Mouse (Mus musculus) forebrain, postnatal 0 days (tissue): Measurements from ENCODE around the gene Capza1. TPM values are rescaled to one million over a fixed set of nuclear protein-coding genes. Genes with fewer than 3 reads are reported as not detected.

ENCODE experiments used
- ATAC-seq: fragments of 200-750 bp; cut with Nextera tagmentation; 2 replicates; pipeline ENCODE4 v1.8.0; 2017; ENCODE audit warnings: mild to moderate bottlenecking, moderate library complexity
- DNase-seq: peaks from one replicate; pipeline ENCODE4 v3.0.0-alpha.2; 2015
- H3K27ac ChIP-seq: fragments of 300-500 bp; sonication (generic); 2 replicates; pipeline ENCODE4 v1.5.1; 2014; ENCODE audit warnings: low read depth, mild to moderate bottlenecking, antibody characterized with exemption, low read length, moderate library complexity, mixed read lengths
- H3K27me3 ChIP-seq: fragments of 300-500 bp; sonication (generic); 2 replicates; pipeline ENCODE4 v1.6.1; 2014; ENCODE audit warnings: mild to moderate bottlenecking, low read length, mixed read lengths; ENCODE audit not compliant: insufficient read depth
- H3K36me3 ChIP-seq: fragments of 300-500 bp; sonication (generic); 2 replicates; pipeline ENCODE4 v1.6.1; 2014; ENCODE audit warnings: mild to moderate bottlenecking, moderate library complexity; ENCODE audit not compliant: insufficient read depth
- H3K4me1 ChIP-seq: fragments of 300-500 bp; sonication (generic); 2 replicates; pipeline ENCODE4 v1.6.1; 2014; ENCODE audit warnings: antibody characterized with exemption; ENCODE audit not compliant: insufficient read depth
- H3K4me2 ChIP-seq: fragments of 300-500 bp; sonication (generic); 2 replicates; pipeline ENCODE4 v1.6.1; 2014; ENCODE audit warnings: low read depth, mild to moderate bottlenecking, moderate library complexity
- H3K4me3 ChIP-seq: fragments of 300-500 bp; sonication (generic); 2 replicates; pipeline ENCODE4 v1.5.1; 2014; ENCODE audit warnings: low read depth, low read length, mixed read lengths
- H3K9ac ChIP-seq: fragments of 300-500 bp; sonication (generic); 2 replicates; pipeline ENCODE4 v1.6.1; 2014; ENCODE audit warnings: mild to moderate bottlenecking
- H3K9me3 ChIP-seq: fragments of 300-500 bp; sonication (generic); 2 replicates; pipeline ENCODE4 v1.6.1; 2016; ENCODE audit warnings: low read length
- CTCF ChIP-seq: sonication (generic); IDR thresholded peaks from 2 replicates; pipeline ENCODE4 v1.5.1; 2016; ENCODE audit warnings: antibody characterized with exemption, control low read depth, low read depth
- WGBS: fragments of 180-500 bp; shearing (Covaris S2); extraction: QIAGEN DNeasy Blood & Tissue Kit; methylation state at CpG from one replicate; pipeline ENCODE4 v1.1.7; 2014; 5-methylcytosine and 5-hydroxymethylcytosine counted together
- polyA plus RNA-seq: library from polyadenylated mRNA; unstranded; fragments of >200 nt; fragmentation: Nextera tagmentation; extraction: Ambion mirVana; gene quantifications from 2 replicates; pipeline ENCODE4 v1.2.1, GENCODE M21; 2015
- total RNA-seq: library from RNA; depleted of rRNA; stranded (reverse); fragments of >200 nt; gene quantifications from 2 replicates; pipeline ENCODE4 v1.2.3, GENCODE M21; 2014; rRNA removed

The Capza1 gene
- total and polyA plus RNA-seq, 2 experiments from 2014 or later = 92.4 to 119 TPM

GRCm38 (mm10) chr3:104782061-104782681 is 82.1 kb downstream of the Capza1 start:
- H3K9me3 ChIP-seq = no peaks in the 10 kb centered on the region
- 0 out of 2 replicates have a peak, but pooled peaks cover 10% of the 10 kb centered on the region for H3K4me1 ChIP-seq
- H3K36me3 ChIP-seq = no peaks in the 10 kb centered on the region
- H3K9ac ChIP-seq = no peak overlapping the region
- TF ChIP-seq CTCF = no peak
- H3K4me3 ChIP-seq = peak overlapping the region; percentile 41
- peaks cover 44% of the 10 kb centered on the region for H3K27me3 ChIP-seq
- H3K27ac ChIP-seq = no peak overlapping the region
- no peak for DNase-seq
- WGBS = 22% methylated on average over 12 of the region's 12 CpGs
- no peak for ATAC-seq
- peak overlapping the region; percentile 91 for H3K4me2 ChIP-seq

GRCm38 (mm10) chr3:104781471-104781903 is 82.8 kb downstream of the Capza1 start, which contains the start of gene Fam19a3:
Gene Fam19a3 (minus strand): TSS chr3:104781840.
- H3K4me2 ChIP-seq = peak within 1 kb of the TSS; percentile 91
- H3K27me3 ChIP-seq = peaks cover 51% of the 10 kb centered on the region
- ATAC-seq = peak; percentile 18; the same call in 1 of the 2 replicates
- no peaks in the 10 kb centered on the region for H3K9me3 ChIP-seq
- DNase-seq = no peak
- TF ChIP-seq CTCF = no peak
- WGBS = under 1% methylated on average over 26 of the region's 26 CpGs
- H3K36me3 ChIP-seq = no peaks in the 10 kb centered on the region
- H3K27ac ChIP-seq = no peak within 1 kb of the TSS
- H3K9ac ChIP-seq = peak within 1 kb of the TSS; percentile 51
- H3K4me3 ChIP-seq = peak within 1 kb of the TSS; percentile 41
- H3K4me1 ChIP-seq = 0 out of 2 replicates have a peak, but pooled peaks cover 10% of the 10 kb centered on the region

DNA sequence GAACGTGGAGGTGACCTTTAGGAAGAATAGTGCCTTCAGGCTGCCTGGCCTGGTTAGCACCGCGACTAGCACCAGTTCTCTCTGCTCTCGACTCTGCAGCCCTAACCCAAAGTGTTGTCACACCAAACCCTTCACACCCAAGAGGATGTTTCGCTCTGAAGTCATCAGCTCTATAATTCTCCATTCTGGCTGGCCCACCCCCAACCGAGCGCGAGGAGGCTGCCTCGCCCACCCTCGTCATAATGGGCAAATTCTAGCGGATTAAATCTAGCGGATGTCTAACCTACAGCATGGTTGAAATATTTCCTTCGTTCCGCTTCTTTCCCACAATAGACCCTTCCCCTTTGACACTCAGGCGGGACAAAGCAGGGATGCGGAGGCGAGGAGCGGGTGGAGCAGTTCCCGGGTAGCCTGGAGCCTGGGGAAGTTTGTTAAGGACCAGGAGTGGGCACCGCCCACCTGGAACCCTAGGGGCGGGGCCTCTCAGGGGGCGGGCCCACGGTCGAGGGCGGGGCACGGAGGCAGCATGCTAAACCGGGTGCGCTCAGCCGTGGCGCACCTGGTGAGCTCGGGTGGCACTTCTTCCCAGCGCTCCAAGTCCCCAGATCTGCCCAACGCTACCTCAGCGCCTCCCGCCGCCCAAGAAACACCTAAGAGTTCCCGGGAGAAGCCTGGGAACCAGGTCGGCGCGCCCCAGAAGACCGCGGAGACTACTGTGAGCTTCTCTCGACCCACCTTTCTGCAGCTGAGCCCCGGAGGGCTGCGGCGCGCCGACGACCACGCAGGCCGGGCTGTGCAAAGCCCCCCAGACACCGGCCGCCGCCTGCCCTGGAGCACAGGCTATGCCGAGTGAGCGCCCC is 83.5 kb downstream of the Capza1 start, which contains the start of gene Ppm1j:
TSS of gene Ppm1j (plus strand) at position 496 of the 860 bp plus-strand sequence.
- Histone ChIP-seq H3K27ac (no peak within 1 kb of the TSS), H3K9ac (peak within 1 kb of the TSS; percentile 51), H3K4me3 (peak within 1 kb of the TSS; percentile 41), H3K9me3 (no peaks in the 10 kb centered on the region), H3K36me3 (no peaks in the 10 kb centered on the region), H3K4me1 (0 out of 2 replicates have a peak, but pooled peaks cover 10% of the 10 kb centered on the region), H3K27me3 (peaks cover 55% of the 10 kb centered on the region), H3K4me2 (peak within 1 kb of the TSS; percentile 91)
- DNase-seq = peak; percentile 30
- TF ChIP-seq CTCF = no peak
- ATAC-seq = peak; percentile 44; the same call in 1 of the 2 replicates
- under 1% methylated on average over 51 of the region's 56 CpGs for WGBS

DNA sequence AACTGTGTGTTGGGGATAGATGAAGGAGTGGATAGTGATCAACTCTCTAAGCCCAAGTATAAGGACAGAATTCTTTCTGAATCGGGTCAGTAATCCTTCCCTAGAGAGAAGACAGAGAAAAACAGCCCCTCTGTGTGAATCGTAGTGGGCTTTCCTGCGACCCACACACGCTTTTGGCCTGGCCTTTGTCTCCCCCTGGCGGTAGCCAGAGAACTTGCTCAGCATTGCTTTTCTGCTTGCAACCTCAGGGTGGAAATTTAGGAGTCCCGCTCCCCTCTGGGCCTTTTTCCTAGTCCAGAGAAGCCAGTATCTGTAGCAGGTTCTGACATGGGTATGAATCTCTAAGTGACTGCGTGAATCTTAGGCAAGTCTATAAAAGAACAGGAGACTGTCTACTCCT is 84.4 kb downstream of the Capza1 start:
- WGBS = under 1% methylated on average over 7 of the region's 7 CpGs

GRCm38 (mm10) chr3:104777342-104777741 is 87.0 kb downstream of the Capza1 start:
- peak; percentile 38 for ATAC-seq
- no peak overlapping the region for H3K9ac ChIP-seq

More for the DNA sequence above, 84.4 kb downstream of the Capza1 start:
- H3K4me1 ChIP-seq = 0 out of 2 replicates have a peak, but pooled peaks cover 10% of the 10 kb centered on the region
- no peak overlapping the region for H3K4me2 ChIP-seq
- peak overlapping the region; percentile 41; the same call in 1 of the 2 replicates for H3K4me3 ChIP-seq
- peaks cover 55% of the 10 kb centered on the region for H3K27me3 ChIP-seq
- H3K36me3 ChIP-seq = no peaks in the 10 kb centered on the region
- DNase-seq (peak; percentile 86), ATAC-seq (peak; percentile 68)
- H3K27ac ChIP-seq = no peak overlapping the region
- peak; percentile 94 for TF ChIP-seq CTCF
- no peaks in the 10 kb centered on the region for H3K9me3 ChIP-seq
- no peak overlapping the region for H3K9ac ChIP-seq

DNA sequence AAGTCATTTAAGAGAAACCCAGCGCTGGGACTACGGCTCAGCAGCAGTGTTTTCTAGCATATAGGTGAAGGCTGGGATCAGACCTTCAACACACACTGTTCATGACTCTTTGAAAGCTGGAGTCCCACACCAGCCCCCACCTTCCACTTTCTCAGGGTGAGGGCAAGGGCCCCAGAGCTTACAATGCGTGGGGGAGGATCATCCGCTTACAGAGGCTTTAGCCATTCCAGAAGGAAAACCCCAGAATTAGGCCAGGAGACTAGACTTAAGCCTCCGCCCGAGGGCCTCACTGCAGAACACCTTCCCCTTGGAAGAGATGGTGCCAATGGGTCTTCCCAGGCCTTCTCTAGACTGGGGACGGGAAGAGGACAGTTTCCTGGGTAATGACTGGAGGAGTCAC is 91.0 kb downstream of the Capza1 start:
- no peak for ATAC-seq

More at GRCm38 (mm10) chr3:104777342-104777741, 87.0 kb downstream of the Capza1 start:
- Histone ChIP-seq H3K4me3 (peak overlapping the region; percentile 22), H3K27me3 (peaks cover 47% of the 10 kb centered on the region), H3K9me3 (no peaks in the 10 kb centered on the region), H3K4me2 (peak overlapping the region; percentile 56), H3K27ac (no peak overlapping the region), H3K36me3 (no peaks in the 10 kb centered on the region), H3K4me1 (0 out of 2 replicates have a peak, but pooled peaks cover 10% of the 10 kb centered on the region)
- WGBS = 3% methylated on average over 20 of the region's 20 CpGs
- peak; percentile 66 for TF ChIP-seq CTCF
- DNase-seq = peak; percentile 68

More for the DNA sequence above, 91.0 kb downstream of the Capza1 start:
- Histone ChIP-seq H3K27ac (no peak overlapping the region), H3K9ac (no peak overlapping the region), H3K36me3 (no peaks in the 10 kb centered on the region), H3K4me1 (no peaks in the 10 kb centered on the region), H3K9me3 (no peaks in the 10 kb centered on the region), H3K4me2 (no peak overlapping the region), H3K4me3 (no peak overlapping the region), H3K27me3 (peaks cover 22% of the 10 kb centered on the region)
- WGBS = 66% methylated on average over 7 of the region's 7 CpGs
- no peak for DNase-seq
- TF ChIP-seq CTCF = no peak

Other genes starting within 250 kb of the Capza1 start
- gene Slc16a1, start 225.8 kb downstream of the Capza1 start, total RNA-seq = 32.1 and 33.4 TPM in 2 replicates
- gene Slc16a1, start 225.8 kb downstream of the Capza1 start, polyA plus RNA-seq = 17.4 and 20.2 TPM in 2 replicates
- 2.5 and 2.6 TPM in 2 replicates for gene Ppm1j, start 83.4 kb downstream of the Capza1 start, total RNA-seq
- gene Ppm1j, start 83.4 kb downstream of the Capza1 start, polyA plus RNA-seq = 2.0 TPM in 2 replicates
- 0.08 and 0.10 TPM in 2 replicates for gene Fam19a3, start 82.7 kb downstream of the Capza1 start, total RNA-seq
- 0.05 and 0.18 TPM in 2 replicates for gene Fam19a3, start 82.7 kb downstream of the Capza1 start, polyA plus RNA-seq
- 38.0 and 42.7 TPM in 2 replicates for gene Rhoc, start 76.1 kb downstream of the Capza1 start, total RNA-seq
- 42.5 and 45.1 TPM in 2 replicates for gene Rhoc, start 76.1 kb downstream of the Capza1 start, polyA plus RNA-seq
- gene Mov10, start 45.9 kb downstream of the Capza1 start, total RNA-seq = 3.9 and 7.7 TPM in 2 replicates
- gene Mov10, start 45.9 kb downstream of the Capza1 start, polyA plus RNA-seq = 3.9 and 4.6 TPM in 2 replicates
- gene St7l, start 500 bp downstream of the Capza1 start, total RNA-seq = 41.5 and 46.5 TPM in 2 replicates
- 31.2 and 35.4 TPM in 2 replicates for gene St7l, start 500 bp downstream of the Capza1 start, polyA plus RNA-seq
- gene Wnt2b, start 97.4 kb upstream of the Capza1 start, total RNA-seq = 1.2 and 2.0 TPM in 2 replicates
- gene Wnt2b, start 97.4 kb upstream of the Capza1 start, polyA plus RNA-seq = 0.21 and 0.47 TPM in 2 replicates
- 27.9 and 31.7 TPM in 2 replicates for gene Cttnbp2nl, start 188.6 kb upstream of the Capza1 start, total RNA-seq
- 32.9 and 44.9 TPM in 2 replicates for gene Cttnbp2nl, start 188.6 kb upstream of the Capza1 start, polyA plus RNA-seq
- not detected in 2 replicates for gene 4930564D02Rik, start 202.3 kb upstream of the Capza1 start, total RNA-seq
- gene 4930564D02Rik, start 202.3 kb upstream of the Capza1 start, polyA plus RNA-seq = not detected in 2 replicates